Mouse (Mus musculus): ENCODE measurements around the gene Chml. TPM values are rescaled to one million over a fixed set of nuclear protein-coding genes. Genes with fewer than 3 reads are reported as not detected.

Gene Chml
- polyA plus RNA-seq (2012; rRNA removed) = 4.7 and 5.7 TPM in 2 replicates

GRCm38 (mm10) chr1:175692246-175692996 lies at the start of gene Chml, which contains the start of gene Opn3:
Chml (minus strand) TSS chr1:175692901.
Opn3 (minus strand) TSS chr1:175692776.

GRCm38 (mm10) chr1:175698293-175698692 lies 5.6 kb upstream of the Chml start, which contains the start of gene Wdr64:
Wdr64 (plus strand) TSS chr1:175698593.

Other genes starting within 250 kb of the Chml start
- gene Rgs7, start 200.4 kb downstream of the Chml start, polyA plus RNA-seq (2012; rRNA removed) = 35.3 and 38.6 TPM in 2 replicates
- not detected in 2 replicates for gene Kmo, start 72.5 kb downstream of the Chml start, polyA plus RNA-seq (2012; rRNA removed)
- 86.6 and 89.7 TPM in 2 replicates for gene Fh1, start 67.3 kb downstream of the Chml start, polyA plus RNA-seq (2012; rRNA removed)
- 4.0 and 4.2 TPM in 2 replicates for gene Opn3, start 125 bp downstream of the Chml start, polyA plus RNA-seq (2012; rRNA removed)
- gene Wdr64, start 5.7 kb upstream of the Chml start, polyA plus RNA-seq (2012; rRNA removed) = 0.03 TPM in 2 replicates
- 1.7 and 2.2 TPM in 2 replicates for gene Exo1, start 187.7 kb upstream of the Chml start, polyA plus RNA-seq (2012; rRNA removed)
- gene Gm38100, start 227.4 kb upstream of the Chml start, polyA plus RNA-seq (2012; rRNA removed) = not detected in 2 replicates